Mouse (Mus musculus) mouse trophoblast stem cell (cell line): ENCODE measurements around the gene Piga.

Experiments used
- in situ Hi-C, 2 experiments: fragments of 300-500 bp; cut with MseI, MboI; formaldehyde crosslinking; loops; 2 replicates in 1 of 2; 3 replicates in 1 of 2; pipeline ENCODE4 v1.15.1; 2025

The Piga gene

GRCm38 (mm10) chrX:164419471-164419939 lies at the start of gene Piga:
Gene Piga, plus strand, starts transcription at chrX:164419787.
- in situ Hi-C loops = no loop called here

- in situ Hi-C loops = no loop called here
Measured at GRCm38 (mm10) chrX:164370576-164370975, 49.0 kb upstream of the Piga start.

- in situ Hi-C loops = no loop called here
Measured at GRCm38 (mm10) chrX:164373081-164373480, 46.5 kb upstream of the Piga start, which contains the start of gene Vegfd. Gene Vegfd, plus strand, starts transcription at chrX:164373378.

DNA sequence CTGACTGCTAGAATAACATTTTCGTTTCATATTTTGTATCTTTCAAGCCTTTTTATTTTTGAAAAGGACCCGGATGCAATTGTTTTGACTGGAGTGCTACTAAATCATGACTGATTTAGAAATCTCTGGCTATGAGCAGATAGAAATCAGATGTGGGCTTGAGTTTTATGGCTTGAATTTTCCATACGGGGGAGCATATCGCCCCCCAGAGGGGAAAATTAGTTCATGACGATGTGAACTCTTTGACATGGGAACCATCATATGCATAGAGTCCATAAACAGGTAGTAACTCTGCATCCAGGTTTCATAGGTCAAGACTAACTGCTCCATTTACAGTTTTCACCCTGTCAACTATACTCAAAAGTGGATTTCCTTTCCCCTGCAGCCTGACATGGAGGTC lies 45.0 kb upstream of the Piga start:
- in situ Hi-C loops = no loop called here

GRCm38 (mm10) chrX:164379721-164380120 lies 39.9 kb upstream of the Piga start:
- in situ Hi-C loops = loop anchor here in 1 of 2 experiments (25.0 kb wide), 1 partner anchor 192 kb away; no protein-coding TSS in a partner anchor

- in situ Hi-C loops = loop anchor here in 1 of 2 experiments (25.0 kb wide), 1 partner anchor 195 kb away; no protein-coding TSS in a partner anchor
Measured at GRCm38 (mm10) chrX:164381618-164382408, 37.8 kb upstream of the Piga start.

DNA sequence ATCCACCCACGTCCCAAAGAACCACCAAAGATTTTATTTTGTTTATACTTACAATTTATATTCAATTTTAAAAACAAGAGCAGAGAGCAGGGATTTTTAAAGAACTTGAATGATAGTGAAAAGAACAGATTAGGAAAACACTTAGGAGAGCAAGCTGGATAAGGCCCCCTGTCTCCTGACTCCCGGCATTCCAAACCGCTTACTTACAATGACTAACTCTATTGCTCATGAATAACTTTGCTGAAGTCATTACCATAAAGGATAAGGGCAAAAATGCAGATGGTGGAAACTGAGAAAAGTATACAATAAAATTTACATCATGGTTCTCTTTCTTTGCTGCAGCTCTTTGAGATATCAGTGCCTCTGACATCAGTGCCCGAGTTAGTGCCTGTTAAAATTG lies 25.5 kb upstream of the Piga start:
- in situ Hi-C loops = loop anchor here in 1 of 2 experiments (25.0 kb wide), 1 partner anchor 207 kb away; no protein-coding TSS in a partner anchor

DNA sequence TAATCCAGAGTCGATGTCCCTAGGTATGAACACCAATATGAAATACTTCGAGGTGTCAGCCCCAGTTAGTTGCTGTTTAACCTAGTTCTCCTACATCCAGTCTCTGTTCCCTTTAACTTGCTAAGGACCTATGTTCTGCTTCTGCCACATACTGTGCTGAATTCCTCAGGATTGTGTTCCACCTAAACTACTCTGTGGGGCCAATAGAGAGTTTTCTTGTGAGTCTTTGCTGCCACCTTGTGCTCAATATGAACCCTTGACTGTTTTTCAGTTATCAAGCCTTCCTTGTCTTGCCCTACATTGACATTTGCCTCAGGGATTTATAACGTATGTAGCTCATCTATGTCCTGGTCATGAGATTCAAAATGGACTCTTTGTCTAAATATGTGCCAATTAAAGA lies 21.1 kb upstream of the Piga start:
- in situ Hi-C loops = loop anchor here in 1 of 2 experiments (25.0 kb wide), 1 partner anchor 211 kb away; no protein-coding TSS in a partner anchor

DNA sequence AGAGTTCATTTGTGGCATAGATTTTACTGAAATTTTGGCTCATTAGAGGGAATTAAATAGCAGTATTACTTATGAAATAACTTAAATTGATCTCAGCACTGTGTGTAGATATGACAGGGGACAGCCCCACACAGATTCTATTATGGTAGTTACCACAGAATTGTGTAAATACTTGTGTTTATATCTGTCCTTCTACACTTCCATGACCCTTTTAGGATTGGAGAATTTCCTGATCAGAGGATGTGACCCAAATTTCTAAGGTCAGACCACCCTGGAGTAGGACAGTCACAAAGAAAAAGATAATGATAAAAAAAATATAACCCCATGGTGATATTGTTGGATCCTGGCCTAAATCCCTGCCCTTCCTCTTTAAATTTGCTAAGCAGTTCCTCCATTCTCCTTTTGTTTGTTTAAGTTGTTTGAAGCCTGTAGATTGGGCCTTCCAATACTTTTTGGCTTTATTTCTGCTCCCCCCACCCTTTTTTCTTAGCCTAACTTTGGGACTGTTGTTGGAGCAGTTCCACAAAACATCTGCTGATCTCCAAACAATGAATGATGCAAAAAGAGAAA lies 14.4 kb upstream of the Piga start:
- in situ Hi-C loops = no loop called here

- in situ Hi-C loops = no loop called here
Measured at GRCm38 (mm10) chrX:164406133-164407022, 13.2 kb upstream of the Piga start.

GRCm38 (mm10) chrX:164408301-164408927 lies 11.2 kb upstream of the Piga start:
- in situ Hi-C loops = no loop called here

DNA sequence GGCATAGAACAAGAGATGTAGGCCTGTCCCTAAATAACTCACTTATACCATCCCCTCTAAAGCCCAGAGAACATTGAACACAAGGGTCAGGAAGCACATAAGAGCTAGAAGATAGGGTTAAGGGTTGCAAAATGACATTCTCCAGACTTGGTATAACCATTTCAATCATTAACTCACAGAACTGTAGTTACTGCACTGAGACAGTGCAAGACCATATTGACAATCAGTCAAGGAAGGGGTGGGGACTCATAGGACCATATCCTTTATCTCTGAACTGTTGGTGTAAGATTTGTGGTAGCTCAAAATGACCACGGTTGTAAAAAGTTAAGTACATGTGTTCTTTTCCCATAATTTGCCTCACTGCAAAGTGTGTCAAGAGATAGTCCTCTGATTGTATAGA lies 9.0 kb upstream of the Piga start:
- in situ Hi-C loops = no loop called here

DNA sequence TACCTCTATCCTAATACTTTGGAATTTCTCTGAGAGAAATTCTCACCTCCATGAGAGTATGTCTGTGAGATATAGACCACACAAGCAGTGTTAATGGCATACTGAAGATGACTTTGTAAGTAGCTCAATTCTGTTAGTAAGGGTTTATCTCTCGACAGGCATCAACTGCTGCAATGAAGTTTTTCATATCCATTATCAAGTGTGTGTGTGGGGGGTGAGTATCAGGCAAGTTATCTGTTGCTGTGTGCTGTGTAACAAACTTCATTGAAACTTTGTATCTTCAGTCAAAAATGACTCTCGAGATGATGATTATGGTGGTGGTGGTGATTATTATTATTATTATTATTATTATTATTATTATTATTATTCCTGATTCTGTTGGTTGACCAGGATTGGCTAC lies 2.8 kb upstream of the Piga start:
- in situ Hi-C loops = no loop called here

DNA sequence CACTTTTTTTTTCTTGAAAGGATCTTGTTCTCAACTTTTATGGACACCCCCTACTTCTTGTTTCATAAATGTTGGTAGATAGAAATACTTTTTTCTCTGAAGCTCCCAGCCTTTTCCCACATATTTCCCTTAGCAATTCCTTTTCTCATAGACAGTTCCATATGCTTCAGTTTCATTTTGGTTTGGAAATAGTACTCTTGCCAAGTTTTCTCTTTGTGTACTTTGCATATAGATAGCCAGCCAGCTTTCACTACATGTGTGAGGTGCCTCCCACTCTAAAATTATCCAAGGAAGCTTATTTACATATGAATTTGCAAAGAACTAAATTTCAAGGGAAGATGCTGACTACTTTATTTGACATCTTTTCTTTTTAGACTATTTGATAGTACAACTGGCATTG lies 1.6 kb upstream of the Piga start:
- in situ Hi-C loops = no loop called here

GRCm38 (mm10) chrX:164419955-164420354 lies 368 bp downstream of the Piga start:
- in situ Hi-C loops = no loop called here

- in situ Hi-C loops = no loop called here
Measured at GRCm38 (mm10) chrX:164420518-164420917, 931 bp downstream of the Piga start.

DNA sequence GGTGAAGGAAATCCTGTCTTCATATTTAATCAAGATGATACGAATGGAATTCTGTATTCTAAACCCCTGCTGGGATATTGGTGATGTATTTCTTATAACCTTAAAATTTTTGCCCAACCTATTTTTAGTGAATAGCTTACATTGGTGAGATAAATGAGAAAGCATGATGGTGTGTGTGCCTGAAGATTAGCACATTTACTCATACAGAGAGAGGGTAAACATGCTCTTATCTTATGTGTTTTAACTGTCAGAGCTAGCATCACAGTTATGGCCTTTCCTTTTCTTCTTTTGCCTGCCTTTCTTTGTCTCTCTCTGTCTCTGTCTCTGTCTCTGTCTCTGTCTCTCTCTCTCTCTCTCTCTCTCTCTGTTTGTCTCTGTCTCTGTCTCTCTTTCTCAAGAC lies 5.2 kb downstream of the Piga start:
- in situ Hi-C loops = no loop called here

DNA sequence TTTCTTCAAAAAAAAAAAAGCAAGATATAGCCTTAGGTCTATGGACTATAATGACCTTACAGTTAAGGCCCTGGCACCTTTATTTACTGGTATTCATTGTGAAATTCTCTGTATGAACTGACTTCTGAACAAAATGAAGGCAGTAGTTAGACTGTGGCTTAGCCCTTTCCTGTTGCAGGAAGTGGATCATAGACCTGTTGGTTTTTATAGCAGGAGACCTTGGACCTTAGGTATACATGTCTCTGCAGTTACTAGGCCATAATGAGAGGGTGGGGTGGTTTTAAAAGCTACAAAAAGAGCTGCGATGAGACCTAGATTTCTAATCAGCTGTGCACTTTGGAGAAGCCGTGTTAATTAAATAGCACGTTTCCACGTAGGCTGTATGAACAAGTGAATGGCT lies 7.7 kb downstream of the Piga start:
- in situ Hi-C loops = no loop called here

DNA sequence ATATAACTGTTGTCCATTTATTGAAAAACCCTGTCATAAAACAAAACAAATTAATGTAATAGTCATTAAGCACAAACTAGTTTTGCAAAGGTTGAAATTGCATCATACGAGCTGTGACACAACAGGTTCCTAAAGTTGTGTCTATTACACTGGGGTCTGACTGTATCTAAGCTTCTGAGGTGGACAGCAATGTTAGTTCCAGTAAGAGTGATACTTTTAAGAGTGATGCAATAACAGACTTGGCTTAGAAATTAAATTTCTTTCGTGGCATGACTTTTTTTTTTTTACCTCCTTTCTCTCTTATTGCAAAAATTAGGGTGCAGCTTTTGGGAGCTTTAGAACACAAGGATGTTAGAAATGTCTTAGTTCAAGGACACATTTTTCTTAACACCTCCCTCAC lies 8.6 kb downstream of the Piga start:
- in situ Hi-C loops = no loop called here

DNA sequence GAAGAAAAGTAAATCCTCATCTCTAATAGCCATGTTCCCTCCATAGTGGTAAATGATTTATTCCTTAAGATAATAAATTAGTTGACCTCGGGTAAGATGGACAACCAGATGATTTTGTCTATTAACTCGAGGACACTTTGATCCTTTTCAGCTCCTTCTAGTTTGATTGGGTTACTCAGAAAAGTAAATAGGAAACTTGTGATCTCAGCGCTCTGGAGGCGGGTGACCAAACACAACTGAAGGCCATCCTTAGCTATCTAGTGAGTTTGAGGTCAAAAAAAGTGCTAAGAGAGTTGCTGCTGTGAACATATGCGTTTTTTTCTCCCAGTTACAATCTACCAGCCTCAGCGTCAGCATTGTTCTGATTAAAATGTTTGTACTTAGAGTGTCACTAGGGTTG lies 11.0 kb downstream of the Piga start:
- in situ Hi-C loops = no loop called here

- in situ Hi-C loops = no loop called here
Measured at GRCm38 (mm10) chrX:164431133-164431532, 11.5 kb downstream of the Piga start.
